Mouse (Mus musculus) hindbrain, embryonic 10.5 days (tissue): ENCODE data around the gene Tm2d3. TPM values are rescaled to one million over a fixed set of nuclear protein-coding genes. Genes with fewer than 3 reads are reported as not detected.

ENCODE experiments used
- DNase-seq: peaks from one replicate; pipeline ENCODE4 v3.0.0-alpha.2; 2017; ENCODE audit warnings: low spot score
- H3K27ac ChIP-seq: fragments of 300-500 bp; sonication (generic); 2 replicates; pipeline ENCODE4 v1.5.1; 2016; ENCODE audit warnings: mild to moderate bottlenecking, moderate library complexity
- H3K27me3 ChIP-seq: fragments of 300-500 bp; sonication (generic); 2 replicates; pipeline ENCODE4 v1.6.1; 2016; ENCODE audit warnings: mild to moderate bottlenecking; ENCODE audit not compliant: poor library complexity, insufficient read depth, severe bottlenecking
- H3K36me3 ChIP-seq: fragments of 300-500 bp; sonication (generic); 2 replicates; pipeline ENCODE4 v1.6.1; 2016; ENCODE audit warnings: mild to moderate bottlenecking, moderate library complexity
- H3K4me1 ChIP-seq: fragments of 300-500 bp; sonication (generic); replicated peaks from 2 replicates; pipeline ENCODE4 v1.6.1; 2016; ENCODE audit warnings: mild to moderate bottlenecking
- H3K4me3 ChIP-seq: fragments of 300-500 bp; sonication (generic); 2 replicates; pipeline ENCODE4 v1.5.1; 2016; ENCODE audit warnings: mild to moderate bottlenecking, moderate library complexity
- H3K9me3 ChIP-seq: fragments of 300-500 bp; sonication (generic); 2 replicates; pipeline ENCODE4 v1.6.1; 2016; ENCODE audit warnings: mild to moderate bottlenecking, moderate library complexity
- WGBS: fragments of 180-500 bp; shearing (Covaris S2); methylation state at CpG from one replicate; pipeline ENCODE4 v1.1.7; 2016; 5-methylcytosine and 5-hydroxymethylcytosine counted together
- polyA plus RNA-seq: library from polyadenylated mRNA; unstranded; fragments of >200 nt; fragmentation: Nextera tagmentation; extraction: Ambion mirVana; gene quantifications from 2 replicates; pipeline ENCODE4 v1.2.1, GENCODE M21; 2016

Gene Tm2d3
- 80.0 and 81.1 TPM in 2 replicates for polyA plus RNA-seq

DNA sequence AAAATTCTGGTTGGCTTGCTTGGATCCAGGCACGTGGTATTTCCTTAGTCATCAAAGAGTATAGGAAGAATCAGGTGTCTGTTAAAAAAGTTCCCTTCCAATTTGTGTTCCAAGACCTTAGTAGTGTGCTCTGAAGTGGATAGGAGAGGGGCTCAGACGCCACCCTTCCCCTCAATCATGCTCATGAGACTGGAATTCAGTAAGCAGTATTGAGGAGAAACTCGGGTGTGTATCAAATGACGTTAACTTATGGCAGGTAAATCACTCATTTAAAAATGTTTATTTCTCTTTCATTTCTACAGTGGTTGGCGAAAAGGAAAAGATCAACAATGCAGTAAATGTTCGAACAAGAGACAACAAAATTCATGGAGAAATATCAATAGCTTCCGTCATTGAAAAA lies at the start of gene Tm2d3:
TSS of gene Tm2d3 (plus strand) at position 301 of the 400 bp plus-strand sequence.
- H3K9me3 ChIP-seq, result no peaks in the 10 kb centered on the region
- H3K4me1 ChIP-seq, result peaks cover 20% of the 10 kb centered on the region
- no peaks in the 10 kb centered on the region for H3K27me3 ChIP-seq
- WGBS, result 89% methylated on average over 7 of the region's 7 CpGs
- peaks cover 14% of the 10 kb centered on the region for H3K36me3 ChIP-seq
- H3K4me3 ChIP-seq, result no peak within 1 kb of the TSS
- DNase-seq, result no peak
- H3K27ac ChIP-seq, result no peak within 1 kb of the TSS

DNA sequence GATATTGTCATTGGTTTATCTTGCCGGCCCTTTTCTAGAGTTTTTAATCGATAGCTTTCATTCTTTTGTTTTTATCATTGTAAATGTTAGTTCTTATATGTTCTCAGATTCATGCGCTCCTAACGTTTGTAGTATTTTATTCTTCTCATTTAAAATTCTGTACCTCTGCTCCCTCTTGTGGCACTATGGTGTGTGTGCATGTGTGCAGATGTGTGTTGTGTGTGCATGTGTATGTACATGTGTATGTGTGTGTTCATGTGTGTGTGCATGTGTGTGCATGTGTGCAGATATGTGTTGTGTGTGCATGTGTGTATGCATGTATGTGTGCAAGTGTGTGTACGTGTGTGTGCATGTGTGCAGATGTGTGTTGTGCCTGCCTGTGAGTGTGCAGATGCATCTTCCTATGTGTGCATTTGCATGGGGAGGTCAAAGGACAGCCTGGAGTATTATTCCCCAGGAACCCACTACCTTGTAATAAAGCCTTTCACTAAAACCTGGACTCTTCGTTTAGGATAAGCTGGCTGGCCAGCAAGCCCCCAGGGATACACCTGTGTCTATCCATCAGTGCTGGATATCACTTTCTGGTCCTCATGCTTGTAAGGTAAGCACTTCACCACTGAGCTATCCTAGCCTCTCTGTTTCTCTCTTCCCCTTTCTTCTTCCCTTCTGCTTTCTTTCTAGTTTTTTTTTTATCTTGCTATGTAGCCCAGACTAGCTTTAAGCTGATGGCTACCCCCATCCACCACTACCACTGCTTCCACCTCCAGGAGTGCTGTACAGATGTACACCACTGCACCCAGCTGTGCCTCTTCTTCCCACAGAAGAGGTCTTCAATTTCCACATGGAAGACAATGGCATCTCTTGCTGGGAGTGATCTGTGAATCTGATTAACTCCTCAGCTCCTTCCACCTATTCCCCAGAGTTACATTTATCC lies 48.3 kb upstream of the Tm2d3 start:
- Histone ChIP-seq H3K9me3 (no peaks in the 10 kb centered on the region), H3K4me1 (peaks cover 18% of the 10 kb centered on the region; the same call in 1 of the 2 replicates), H3K27me3 (peaks cover 17% of the 10 kb centered on the region), H3K36me3 (peaks cover 5% of the 10 kb centered on the region; the same call in 1 of the 2 replicates), H3K4me3 (no peak overlapping the region), H3K27ac (no peak overlapping the region)
- DNase-seq, result no peak
- 75% methylated on average over 6 of the region's 6 CpGs for WGBS

DNA sequence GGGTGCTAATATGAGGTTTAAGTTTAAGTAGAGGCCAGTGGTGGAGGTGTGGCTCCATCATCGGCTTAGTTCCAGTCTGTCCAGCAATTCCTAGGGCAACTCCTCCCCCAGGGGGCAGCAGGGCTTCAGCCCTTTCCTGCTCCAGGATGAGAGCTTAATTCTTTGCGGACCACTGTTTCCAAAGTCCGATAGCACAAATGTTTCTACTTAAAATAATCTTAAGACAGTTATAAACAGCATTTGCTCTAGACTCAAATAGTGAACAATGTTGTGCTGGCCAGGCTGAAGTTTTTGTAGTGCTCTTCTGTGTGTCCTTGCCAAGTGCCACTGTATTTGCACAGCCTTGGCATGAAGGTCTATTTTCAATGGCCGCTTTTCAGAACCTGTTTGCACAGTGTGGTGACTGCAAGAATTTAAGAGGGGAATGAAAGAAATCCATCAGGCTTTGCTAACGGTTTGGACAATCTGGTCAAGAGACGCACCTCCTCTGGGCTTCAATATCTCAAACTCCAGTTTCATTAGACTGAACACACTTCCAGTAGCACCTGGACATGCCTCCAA lies 47.0 kb upstream of the Tm2d3 start:
- H3K27ac ChIP-seq, result no peak overlapping the region
- WGBS, result 46% methylated on average over 6 of the region's 6 CpGs
- no peak for DNase-seq
- no peaks in the 10 kb centered on the region for H3K9me3 ChIP-seq
- peaks cover 18% of the 10 kb centered on the region; the same call in 1 of the 2 replicates for H3K4me1 ChIP-seq
- peak overlapping the region; percentile 66 for H3K4me3 ChIP-seq
- H3K27me3 ChIP-seq, result peaks cover 17% of the 10 kb centered on the region
- H3K36me3 ChIP-seq, result peaks cover 16% of the 10 kb centered on the region

DNA sequence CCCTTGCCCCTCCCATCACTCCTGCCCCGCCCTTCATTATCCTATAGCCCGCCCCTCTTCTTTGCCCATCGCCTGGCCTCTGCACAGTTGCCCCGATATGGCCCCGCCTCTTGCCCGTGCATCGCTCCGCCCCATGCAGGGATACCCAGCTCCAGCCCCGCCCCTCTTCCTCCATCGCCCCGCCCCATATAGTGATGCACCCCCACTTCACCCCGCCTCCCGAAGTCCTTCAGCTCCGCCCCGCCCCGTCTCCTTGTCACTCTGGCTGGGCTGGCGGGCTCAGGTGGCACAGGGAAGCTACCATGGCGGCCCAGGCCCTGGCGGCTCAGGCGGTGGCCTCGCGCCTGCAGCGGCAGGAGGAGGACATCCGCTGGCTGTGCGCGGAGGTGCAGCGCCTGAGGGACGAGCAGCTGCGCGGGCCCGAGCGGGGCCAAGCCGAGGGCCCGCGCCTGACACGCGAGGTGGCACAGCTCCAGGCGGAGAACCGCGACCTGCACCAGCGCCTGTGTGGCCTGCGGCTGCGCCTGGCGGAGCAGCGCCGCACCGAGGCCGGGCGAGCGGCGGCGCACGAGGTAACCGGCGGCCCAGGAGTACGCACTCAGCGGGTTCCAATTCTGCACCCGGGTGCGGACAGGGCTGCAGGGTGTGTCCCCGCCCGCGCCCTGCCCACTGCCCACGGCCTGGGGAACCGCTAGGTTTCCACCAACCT lies 46.2 kb upstream of the Tm2d3 start, which contains the start of gene Tarsl2:
TSS of gene Tarsl2 (plus strand) at position 256 of the 709 bp plus-strand sequence.
- Histone ChIP-seq H3K36me3 (peaks cover 23% of the 10 kb centered on the region), H3K27ac (peak within 1 kb of the TSS; percentile 90), H3K4me3 (peak within 1 kb of the TSS; percentile 66), H3K27me3 (peaks cover 17% of the 10 kb centered on the region), H3K9me3 (peaks cover 6% of the 10 kb centered on the region; the same call in 1 of the 2 replicates), H3K4me1 (peaks cover 18% of the 10 kb centered on the region; the same call in 1 of the 2 replicates)
- WGBS, result under 1% methylated on average over 64 of the region's 64 CpGs
- peak; percentile 97 for DNase-seq

DNA sequence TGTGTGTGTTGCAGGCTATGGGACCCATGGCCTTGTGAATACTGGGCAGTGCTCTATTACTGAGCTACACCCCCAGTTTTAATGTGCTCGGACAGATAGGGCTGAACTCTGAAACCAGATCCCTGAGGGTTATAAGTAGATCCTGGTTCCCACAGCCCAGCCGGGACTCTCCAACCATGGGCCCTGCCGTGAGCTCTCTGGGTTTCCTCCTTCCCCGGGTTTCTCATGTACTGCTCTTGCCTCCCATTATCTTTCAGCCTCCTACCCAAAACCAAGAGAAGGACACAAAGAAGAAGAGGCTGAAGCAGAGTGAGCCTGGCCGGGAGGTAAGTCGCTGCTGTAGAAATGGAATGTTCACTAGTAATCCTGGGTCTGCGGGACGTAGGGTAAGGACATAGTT lies 45.0 kb upstream of the Tm2d3 start:
- Histone ChIP-seq H3K4me3 (no peak overlapping the region), H3K36me3 (peaks cover 23% of the 10 kb centered on the region), H3K4me1 (peaks cover 18% of the 10 kb centered on the region; the same call in 1 of the 2 replicates), H3K27ac (no peak overlapping the region), H3K9me3 (peaks cover 6% of the 10 kb centered on the region; the same call in 1 of the 2 replicates), H3K27me3 (peaks cover 17% of the 10 kb centered on the region)
- no peak for DNase-seq
- WGBS, result 86% methylated on average over 8 of the region's 8 CpGs

DNA sequence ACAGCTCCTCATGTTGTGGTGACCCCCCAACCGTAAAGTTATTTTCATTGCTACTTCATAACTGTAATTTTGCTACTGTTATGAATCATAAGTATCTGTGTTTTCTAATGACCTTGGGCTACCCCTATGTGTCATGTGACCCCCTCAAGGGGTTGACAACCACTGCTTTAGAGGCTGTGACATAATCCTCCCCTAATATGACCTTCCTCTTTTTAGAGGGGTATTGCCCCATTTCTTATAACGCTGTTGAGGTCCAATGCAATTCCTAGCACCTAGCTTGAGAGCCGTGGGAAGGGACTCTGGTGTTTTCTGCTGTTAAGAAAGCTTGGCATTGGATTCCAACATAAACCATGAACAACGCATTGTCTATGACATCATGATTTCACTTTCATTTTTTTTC lies 40.3 kb upstream of the Tm2d3 start:
- Histone ChIP-seq H3K36me3 (peaks cover 43% of the 10 kb centered on the region), H3K4me3 (no peak overlapping the region), H3K9me3 (peaks cover 6% of the 10 kb centered on the region; the same call in 1 of the 2 replicates), H3K4me1 (no peaks in the 10 kb centered on the region), H3K27me3 (no peaks in the 10 kb centered on the region), H3K27ac (no peak overlapping the region)
- 92% methylated on average over 4 of the region's 4 CpGs for WGBS
- DNase-seq, result no peak

DNA sequence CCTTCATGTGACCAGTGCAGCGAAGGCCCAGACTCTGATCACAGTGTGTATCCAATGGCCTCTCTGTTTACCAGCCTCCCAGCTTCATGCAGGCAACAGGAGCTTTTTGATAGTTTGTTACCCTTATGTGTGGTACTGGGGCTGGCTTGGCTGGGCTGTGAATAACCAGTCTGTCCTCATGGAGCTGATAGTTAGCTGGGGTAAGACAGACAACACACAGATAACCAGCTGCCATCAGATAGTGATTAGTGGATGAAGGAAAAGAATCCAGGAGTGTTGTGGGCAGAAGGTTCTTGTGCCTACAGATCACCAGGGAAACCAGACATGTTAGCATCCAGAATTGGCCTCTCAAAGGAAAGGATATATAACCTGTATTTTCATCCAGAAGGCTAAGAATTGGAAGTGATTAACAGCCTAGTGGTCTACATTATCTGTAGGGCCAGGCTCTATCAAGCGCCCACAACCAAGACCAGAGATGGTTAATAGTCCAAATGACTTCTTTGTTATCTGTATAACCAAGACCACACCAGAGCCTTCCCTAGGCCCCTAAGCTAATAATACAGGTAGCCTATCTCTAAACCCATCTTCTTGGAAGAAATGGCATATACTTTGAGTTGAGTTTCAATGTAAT lies 33.4 kb upstream of the Tm2d3 start:
- peaks cover 28% of the 10 kb centered on the region for H3K36me3 ChIP-seq
- H3K4me1 ChIP-seq, result no peaks in the 10 kb centered on the region
- WGBS, result 91% methylated on average over 2 of the region's 2 CpGs
- no peak for DNase-seq
- H3K27me3 ChIP-seq, result no peaks in the 10 kb centered on the region
- no peak overlapping the region for H3K4me3 ChIP-seq
- no peak overlapping the region for H3K27ac ChIP-seq
- no peaks in the 10 kb centered on the region for H3K9me3 ChIP-seq

DNA sequence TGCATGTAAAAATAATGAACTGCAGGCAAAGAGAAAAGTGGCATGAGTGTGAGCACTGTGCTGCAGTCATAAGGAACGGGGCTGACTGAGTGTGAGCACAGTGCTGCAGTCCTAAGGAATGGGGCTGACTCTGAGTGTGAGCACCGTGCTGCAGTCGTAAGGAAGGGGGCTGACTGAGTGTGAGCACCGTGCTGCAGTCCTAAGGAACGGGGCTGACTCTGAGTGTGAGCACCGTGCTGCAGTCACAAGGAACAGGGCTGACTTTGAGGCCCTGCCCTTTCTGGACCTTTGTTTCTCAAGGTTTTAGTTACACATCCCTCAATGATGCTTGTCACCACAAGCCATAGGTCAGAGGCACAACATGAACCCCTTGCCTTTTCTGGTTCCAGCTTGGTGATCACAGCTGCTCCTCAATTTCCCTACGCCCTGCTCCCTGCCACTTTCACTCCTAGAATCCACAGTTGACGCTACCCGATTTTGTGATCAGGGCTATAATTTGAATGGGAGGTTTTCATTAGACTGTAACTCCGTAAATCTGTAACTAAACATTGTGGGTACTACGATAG lies 27.7 kb upstream of the Tm2d3 start:
- no peaks in the 10 kb centered on the region for H3K27me3 ChIP-seq
- H3K36me3 ChIP-seq, result peaks cover 12% of the 10 kb centered on the region
- H3K4me3 ChIP-seq, result no peak overlapping the region
- no peak for DNase-seq
- H3K27ac ChIP-seq, result no peak overlapping the region
- no peaks in the 10 kb centered on the region for H3K9me3 ChIP-seq
- H3K4me1 ChIP-seq, result no peaks in the 10 kb centered on the region
- WGBS, result 83% methylated on average over 11 of the region's 11 CpGs

DNA sequence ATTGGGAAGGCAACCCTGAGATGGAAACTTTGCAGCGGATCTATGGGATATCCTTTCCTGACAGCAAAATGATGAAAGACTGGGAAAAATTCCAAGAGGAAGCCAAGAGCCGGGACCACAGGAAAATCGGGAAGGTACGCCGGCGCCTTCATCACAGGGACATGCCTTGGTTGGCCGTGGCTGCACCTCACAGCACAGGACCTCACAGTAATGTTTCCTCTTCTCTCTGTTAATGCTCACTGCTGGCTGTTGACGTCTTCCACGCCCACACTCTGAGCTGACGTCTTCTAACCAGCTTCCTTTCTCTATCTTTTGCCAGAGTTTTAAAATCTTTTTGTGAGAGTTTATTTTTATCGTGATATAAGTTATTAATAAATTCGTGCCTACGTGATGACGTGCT lies 27.1 kb upstream of the Tm2d3 start:
- 90% methylated on average over 14 of the region's 14 CpGs for WGBS
- H3K4me1 ChIP-seq, result no peaks in the 10 kb centered on the region
- no peaks in the 10 kb centered on the region for H3K9me3 ChIP-seq
- H3K36me3 ChIP-seq, result peaks cover 12% of the 10 kb centered on the region
- no peak overlapping the region for H3K27ac ChIP-seq
- no peak overlapping the region for H3K4me3 ChIP-seq
- H3K27me3 ChIP-seq, result no peaks in the 10 kb centered on the region
- DNase-seq, result no peak

DNA sequence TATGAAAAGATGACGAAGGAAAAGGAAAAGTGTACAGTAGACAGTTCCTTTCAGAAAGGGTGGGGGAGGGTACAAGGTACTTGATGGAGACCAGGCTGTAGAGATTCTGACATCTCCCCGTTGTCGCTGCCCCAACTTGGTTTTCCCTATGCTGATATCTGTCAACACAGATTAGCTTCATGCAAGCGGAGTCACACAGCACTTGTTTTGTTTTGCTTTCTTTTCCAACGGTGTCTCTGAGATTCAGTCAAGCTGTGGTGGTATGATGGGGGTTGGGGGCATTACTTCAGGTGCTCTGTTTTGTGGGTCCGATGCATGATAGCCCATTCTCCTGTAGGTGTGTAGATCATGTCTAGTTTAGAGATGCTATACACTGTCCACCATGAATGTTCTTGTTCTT lies 23.5 kb upstream of the Tm2d3 start:
- Histone ChIP-seq H3K4me3 (no peak overlapping the region), H3K4me1 (no peaks in the 10 kb centered on the region), H3K36me3 (peaks cover 11% of the 10 kb centered on the region; the same call in 1 of the 2 replicates), H3K27ac (no peak overlapping the region), H3K9me3 (no peaks in the 10 kb centered on the region), H3K27me3 (no peaks in the 10 kb centered on the region)
- DNase-seq, result no peak
- WGBS, result 88% methylated on average over 6 of the region's 6 CpGs

DNA sequence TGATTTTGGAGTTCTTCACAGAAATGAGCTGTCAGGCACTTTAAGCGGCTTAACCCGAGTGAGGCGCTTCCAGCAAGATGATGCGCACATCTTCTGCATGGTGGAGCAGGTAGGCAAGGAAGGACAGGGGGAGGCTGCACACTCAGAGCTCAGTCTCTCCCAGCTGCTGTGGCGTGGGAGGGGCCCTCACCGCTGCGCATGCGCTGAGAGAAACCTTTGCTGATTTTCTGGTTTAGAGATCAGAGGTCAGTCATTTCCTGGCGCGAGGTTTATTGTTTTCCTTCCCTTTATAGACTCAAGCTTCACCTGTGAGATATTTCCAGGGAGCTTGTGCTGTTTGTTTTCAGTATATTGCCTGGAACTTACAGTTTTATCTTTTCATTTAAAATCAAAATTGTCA lies 12.9 kb upstream of the Tm2d3 start:
- H3K4me1 ChIP-seq, result no peaks in the 10 kb centered on the region

More for the DNA sequence above, 12.9 kb upstream of the Tm2d3 start:
- no peak for DNase-seq
- Histone ChIP-seq H3K9me3 (no peaks in the 10 kb centered on the region), H3K27ac (no peak overlapping the region), H3K4me3 (no peak overlapping the region), H3K36me3 (peaks cover 4% of the 10 kb centered on the region; the same call in 1 of the 2 replicates), H3K27me3 (no peaks in the 10 kb centered on the region)
- 83% methylated on average over 10 of the region's 10 CpGs for WGBS
